Mouse (Mus musculus) forebrain, embryonic 12.5 days (tissue): ENCODE measurements around the gene Ccdc7b. TPM values are rescaled to one million over a fixed set of nuclear protein-coding genes. Genes with fewer than 3 reads are reported as not detected.
"Not testable (repeated sequence)": the region's sequence is repeated elsewhere in the genome, so short reads cannot be mapped to it uniquely, and the experiment has no call there.

Experiments used
- ATAC-seq: fragments of 200-750 bp; cut with Nextera tagmentation; 2 replicates; pipeline ENCODE4 v1.8.0; 2017; ENCODE audit warnings: moderate TSS enrichment; ENCODE audit not compliant: low FRiP score
- H3K27ac ChIP-seq: fragments of 300-500 bp; sonication (generic); 2 replicates; pipeline ENCODE4 v1.5.1; 2016; ENCODE audit warnings: mild to moderate bottlenecking
- H3K27me3 ChIP-seq: fragments of 300-500 bp; sonication (generic); 2 replicates; pipeline ENCODE4 v1.6.1; 2016; ENCODE audit warnings: mild to moderate bottlenecking
- H3K36me3 ChIP-seq: fragments of 300-500 bp; sonication (generic); replicated peaks from 2 replicates; pipeline ENCODE4 v1.6.1; 2016; ENCODE audit warnings: mild to moderate bottlenecking
- H3K4me1 ChIP-seq: fragments of 300-500 bp; sonication (generic); 2 replicates; pipeline ENCODE4 v1.6.1; 2016
- H3K4me2 ChIP-seq: fragments of 300-500 bp; sonication (generic); 2 replicates; pipeline ENCODE4 v1.6.1; 2016; ENCODE audit warnings: mild to moderate bottlenecking, moderate library complexity
- H3K4me3 ChIP-seq: fragments of 300-500 bp; sonication (generic); replicated peaks from 2 replicates; pipeline ENCODE4 v1.5.1; 2016; ENCODE audit warnings: mild to moderate bottlenecking
- H3K9ac ChIP-seq: fragments of 300-500 bp; sonication (generic); 2 replicates; pipeline ENCODE4 v1.6.1; 2016; ENCODE audit warnings: mild to moderate bottlenecking
- H3K9me3 ChIP-seq: fragments of 300-500 bp; sonication (generic); 2 replicates; pipeline ENCODE4 v1.6.1; 2016
- WGBS: fragments of 180-500 bp; shearing (Covaris S2); methylation state at CpG from one replicate; pipeline ENCODE4 v1.1.7; 2016; 5-methylcytosine and 5-hydroxymethylcytosine counted together
- polyA plus RNA-seq: library from polyadenylated mRNA; unstranded; fragments of >200 nt; fragmentation: Nextera tagmentation; extraction: Ambion mirVana; gene quantifications from 2 replicates; pipeline ENCODE4 v1.2.1, GENCODE M21; 2016

Ccdc7b gene
- polyA plus RNA-seq = not detected in 2 replicates

GRCm38 (mm10) chr8:129066834-129067233 is at the start of gene Ccdc7b:
TSS of gene Ccdc7b (plus strand) at chr8:129067134.
- not testable (repeated sequence) for H3K27ac ChIP-seq, H3K4me3 ChIP-seq, H3K4me2 ChIP-seq, H3K36me3 ChIP-seq, H3K9ac ChIP-seq, H3K4me1 ChIP-seq, ATAC-seq, H3K27me3 ChIP-seq, H3K9me3 ChIP-seq
- WGBS = 91% methylated on average over 1 of the region's 10 CpGs

- H3K4me2 ChIP-seq, H3K9ac ChIP-seq, H3K27me3 ChIP-seq, ATAC-seq, H3K36me3 ChIP-seq, H3K4me3 ChIP-seq, H3K27ac ChIP-seq, H3K9me3 ChIP-seq, H3K4me1 ChIP-seq: not testable (repeated sequence)
- WGBS = 83% methylated on average over 2 of the region's 11 CpGs
These were observed 1.5 kb upstream of the Ccdc7b start, which contains the start of gene Ccdc7a for GRCm38 (mm10) chr8:129065417-129065816. TSS of gene Ccdc7a (minus strand) at chr8:129065517.

GRCm38 (mm10) chr8:129115761-129116160 is 48.8 kb downstream of the Ccdc7b start:
- not testable (repeated sequence) for H3K27ac ChIP-seq, H3K27me3 ChIP-seq, H3K4me2 ChIP-seq, H3K9ac ChIP-seq, H3K9me3 ChIP-seq, ATAC-seq, H3K36me3 ChIP-seq, H3K4me3 ChIP-seq, H3K4me1 ChIP-seq
- WGBS = 46% methylated on average over 3 of the region's 3 CpGs

GRCm38 (mm10) chr8:129131561-129131960 is 64.6 kb downstream of the Ccdc7b start, which contains the start of gene Gm10999:
TSS of gene Gm10999 (minus strand) at chr8:129131661.
- Histone ChIP-seq H3K9ac (no peak within 1 kb of the TSS), H3K4me3 (no peak within 1 kb of the TSS), H3K36me3 (no peaks in the 10 kb centered on the region), H3K9me3 (no peaks in the 10 kb centered on the region), H3K4me1 (no peaks in the 10 kb centered on the region), H3K27me3 (no peaks in the 10 kb centered on the region), H3K27ac (no peak within 1 kb of the TSS), H3K4me2 (no peak within 1 kb of the TSS)
- WGBS = 89% methylated on average over 1 of the region's 1 CpGs
- no peak for ATAC-seq

- Histone ChIP-seq H3K4me3 (no peak overlapping the region), H3K9me3 (no peaks in the 10 kb centered on the region), H3K27ac (no peak overlapping the region), H3K36me3 (no peaks in the 10 kb centered on the region), H3K4me1 (no peaks in the 10 kb centered on the region), H3K4me2 (no peak overlapping the region), H3K9ac (no peak overlapping the region), H3K27me3 (no peaks in the 10 kb centered on the region)
- no peak for ATAC-seq
These were observed 66.5 kb downstream of the Ccdc7b start for GRCm38 (mm10) chr8:129133475-129133874.

Other genes starting within 250 kb of the Ccdc7b start
- not detected in 2 replicates for gene Ccdc7a, start 1.6 kb upstream of the Ccdc7b start, polyA plus RNA-seq
- gene Gm10999, start 64.5 kb downstream of the Ccdc7b start, polyA plus RNA-seq = not detected in 2 replicates
- gene 2610044O15Rik8, start 167.3 kb downstream of the Ccdc7b start, polyA plus RNA-seq = 25.5 and 27.1 TPM in 2 replicates